Mouse (Mus musculus) activated CD4-positive, CD25-positive, alpha-beta regulatory T cell (primary cell): Measurements from ENCODE around the gene Tmem200b. TPM values are rescaled to one million over a fixed set of nuclear protein-coding genes. Genes with fewer than 3 reads are reported as not detected.

ENCODE experiments used
- polyA plus RNA-seq, 2 experiments: library from polyadenylated mRNA; unstranded; fragments of 100-300 nt; shearing (Covaris generic); gene quantifications; one replicate each; pipeline ENCODE4 v1.2.1; 2017

Tmem200b gene
- under 1 TPM in 1 of 2 experiments, not detected in 1; 0.97 TPM for polyA plus RNA-seq

GRCm38 (mm10) chr4:131921461-131922346, at the start of gene Tmem200b:
Gene Tmem200b (plus strand): TSS chr4:131921771.

GRCm38 (mm10) chr4:131873293-131874168, 48.0 kb upstream of the Tmem200b start, which contains the start of gene Srsf4:
Gene Srsf4 (plus strand): TSS chr4:131873617.

Other genes starting within 250 kb of the Tmem200b start
- under 1 TPM in 1 of 2 experiments, not detected in 1; 0.44 TPM for gene Ptpru, start 83.5 kb upstream of the Tmem200b start, polyA plus RNA-seq
- gene Mecr, start 78.3 kb upstream of the Tmem200b start, polyA plus RNA-seq = 10 to 100 TPM; 17.6 to 29.7 TPM
- gene Srsf4, start 48.2 kb upstream of the Tmem200b start, polyA plus RNA-seq = 100 to 1,000 TPM; 106 to 118 TPM
- not detected for gene Gm10300, start 152.9 kb downstream of the Tmem200b start, polyA plus RNA-seq
- gene Epb41, start 153.6 kb downstream of the Tmem200b start, polyA plus RNA-seq = 10 to 100 TPM; 63.3 to 69.8 TPM
- not detected for gene Oprd1, start 222.7 kb downstream of the Tmem200b start, polyA plus RNA-seq